Mouse (Mus musculus) liver, embryonic 15.5 days (tissue): ENCODE measurements around the gene Iqcf5. TPM values are rescaled to one million over a fixed set of nuclear protein-coding genes. Genes with fewer than 3 reads are reported as not detected.
"Not testable (repeated sequence)": the region's sequence is repeated elsewhere in the genome, so short reads cannot be mapped to it uniquely, and the experiment has no call there.

Source experiments
- ATAC-seq: fragments of 200-750 bp; cut with Nextera tagmentation; 2 replicates; pipeline ENCODE4 v1.8.0; 2017; ENCODE audit warnings: moderate number of reproducible peaks, mild to moderate bottlenecking, moderate library complexity; ENCODE audit not compliant: insufficient read depth
- H3K27ac ChIP-seq: fragments of 300-500 bp; sonication (generic); replicated peaks from 2 replicates; pipeline ENCODE4 v1.5.1; 2015; ENCODE audit warnings: mild to moderate bottlenecking, inconsistent platforms
- H3K27me3 ChIP-seq: fragments of 300-500 bp; sonication (generic); 2 replicates; pipeline ENCODE4 v1.6.1; 2015; ENCODE audit warnings: mild to moderate bottlenecking, inconsistent platforms
- H3K36me3 ChIP-seq: fragments of 300-500 bp; sonication (generic); replicated peaks from 2 replicates; pipeline ENCODE4 v1.6.1; 2015; ENCODE audit warnings: moderate library complexity, mild to moderate bottlenecking, inconsistent platforms
- H3K4me1 ChIP-seq: fragments of 300-500 bp; sonication (generic); replicated peaks from 2 replicates; pipeline ENCODE4 v1.6.1; 2015; ENCODE audit warnings: inconsistent platforms
- H3K4me2 ChIP-seq: fragments of 300-500 bp; sonication (generic); 2 replicates; pipeline ENCODE4 v1.6.1; 2015; ENCODE audit warnings: moderate library complexity, mild to moderate bottlenecking, inconsistent platforms
- H3K4me3 ChIP-seq: fragments of 300-500 bp; sonication (generic); replicated peaks from 2 replicates; pipeline ENCODE4 v1.5.1; 2015; ENCODE audit warnings: mild to moderate bottlenecking, inconsistent platforms
- H3K9ac ChIP-seq: fragments of 300-500 bp; sonication (generic); 2 replicates; pipeline ENCODE4 v1.6.1; 2015; ENCODE audit warnings: moderate library complexity, mild to moderate bottlenecking, inconsistent platforms
- H3K9me3 ChIP-seq: fragments of 300-500 bp; sonication (generic); replicated peaks from 2 replicates; pipeline ENCODE4 v1.6.1; 2016; ENCODE audit warnings: inconsistent platforms
- WGBS: fragments of 180-500 bp; shearing (Covaris S2); methylation state at CpG from one replicate; pipeline ENCODE4 v1.1.7; 2015; ENCODE audit warnings: mixed read lengths; ENCODE audit not compliant: insufficient replicate concordance; 5-methylcytosine and 5-hydroxymethylcytosine counted together
- polyA plus RNA-seq: library from polyadenylated mRNA; unstranded; fragments of >200 nt; fragmentation: Nextera tagmentation; extraction: Ambion mirVana; gene quantifications from 2 replicates; pipeline ENCODE4 v1.2.1, GENCODE M21; 2015

Iqcf5 gene
- polyA plus RNA-seq, 1 experiment from 2014 or later: not detected

- H3K9me3 ChIP-seq: no peaks in the 10 kb centered on the region
- H3K27ac ChIP-seq: no peak overlapping the region
- peaks cover 7% of the 10 kb centered on the region for H3K4me1 ChIP-seq
- 72% methylated on average over 17 of the region's 17 CpGs for WGBS
- H3K4me3 ChIP-seq: no peak overlapping the region
- H3K27me3 ChIP-seq: no peaks in the 10 kb centered on the region
- no peak overlapping the region for H3K9ac ChIP-seq
- no peak overlapping the region for H3K4me2 ChIP-seq
- H3K36me3 ChIP-seq: peaks cover 51% of the 10 kb centered on the region
- ATAC-seq: no peak
Measured at GRCm38 (mm10) chr9:106482578-106483115, 31.7 kb upstream of the Iqcf5 start.

GRCm38 (mm10) chr9:106483136-106483535 lies 31.2 kb upstream of the Iqcf5 start:
- ATAC-seq: no peak
- no peaks in the 10 kb centered on the region for H3K27me3 ChIP-seq
- peaks cover 2% of the 10 kb centered on the region for H3K4me1 ChIP-seq
- no peak overlapping the region for H3K9ac ChIP-seq
- peaks cover 51% of the 10 kb centered on the region for H3K36me3 ChIP-seq
- WGBS: 81% methylated on average over 10 of the region's 10 CpGs
- H3K4me2 ChIP-seq: no peak overlapping the region
- no peaks in the 10 kb centered on the region for H3K9me3 ChIP-seq
- H3K27ac ChIP-seq: no peak overlapping the region
- H3K4me3 ChIP-seq: no peak overlapping the region

- H3K4me2 ChIP-seq: no peak overlapping the region
- 79% methylated on average over 17 of the region's 17 CpGs for WGBS
- ATAC-seq: no peak
Measured at GRCm38 (mm10) chr9:106483606-106484005, 30.8 kb upstream of the Iqcf5 start.

GRCm38 (mm10) chr9:106485076-106485475 lies 29.3 kb upstream of the Iqcf5 start:
- WGBS: 80% methylated on average over 10 of the region's 10 CpGs
- Histone ChIP-seq H3K4me3 (no peak overlapping the region), H3K27ac (no peak overlapping the region), H3K4me1 (no peaks in the 10 kb centered on the region), H3K36me3 (peaks cover 51% of the 10 kb centered on the region), H3K27me3 (no peaks in the 10 kb centered on the region), H3K9ac (no peak overlapping the region), H3K4me2 (no peak overlapping the region), H3K9me3 (no peaks in the 10 kb centered on the region)
- no peak for ATAC-seq

More at GRCm38 (mm10) chr9:106483606-106484005, 30.8 kb upstream of the Iqcf5 start:
- Histone ChIP-seq H3K4me3 (no peak overlapping the region), H3K27me3 (no peaks in the 10 kb centered on the region), H3K27ac (no peak overlapping the region), H3K36me3 (peaks cover 51% of the 10 kb centered on the region), H3K4me1 (no peaks in the 10 kb centered on the region), H3K9ac (no peak overlapping the region), H3K9me3 (no peaks in the 10 kb centered on the region)

- H3K27me3 ChIP-seq, H3K4me3 ChIP-seq, H3K4me1 ChIP-seq, H3K9me3 ChIP-seq, ATAC-seq, H3K9ac ChIP-seq, H3K27ac ChIP-seq, H3K4me2 ChIP-seq: not testable (repeated sequence)
- 60% methylated on average over 6 of the region's 6 CpGs for WGBS
- H3K36me3 ChIP-seq: peaks cover 30% of the 10 kb centered on the region
Measured at GRCm38 (mm10) chr9:106487602-106488001, 26.8 kb upstream of the Iqcf5 start.

GRCm38 (mm10) chr9:106499667-106500066 lies 14.7 kb upstream of the Iqcf5 start, which contains the start of gene Iqcf1:
Gene Iqcf1, plus strand, starts transcription at chr9:106499967.
- H3K9me3 ChIP-seq: no peaks in the 10 kb centered on the region
- H3K27ac ChIP-seq: no peak within 1 kb of the TSS
- no peak within 1 kb of the TSS for H3K4me3 ChIP-seq
- H3K36me3 ChIP-seq: no peaks in the 10 kb centered on the region
- H3K4me2 ChIP-seq: no peak within 1 kb of the TSS
- H3K27me3 ChIP-seq: no peaks in the 10 kb centered on the region
- no peaks in the 10 kb centered on the region for H3K4me1 ChIP-seq
- 81% methylated on average over 6 of the region's 6 CpGs for WGBS
- ATAC-seq: no peak
- H3K9ac ChIP-seq: no peak within 1 kb of the TSS

GRCm38 (mm10) chr9:106501846-106502245 lies 12.5 kb upstream of the Iqcf5 start:
- no peak for ATAC-seq
- Histone ChIP-seq H3K4me2 (no peak overlapping the region), H3K9ac (no peak overlapping the region), H3K4me1 (no peaks in the 10 kb centered on the region), H3K9me3 (no peaks in the 10 kb centered on the region), H3K4me3 (no peak overlapping the region), H3K27ac (no peak overlapping the region), H3K27me3 (no peaks in the 10 kb centered on the region), H3K36me3 (no peaks in the 10 kb centered on the region)
- WGBS: 75% methylated on average over 22 of the region's 22 CpGs

GRCm38 (mm10) chr9:106504246-106504645 lies 10.1 kb upstream of the Iqcf5 start:
- WGBS: 66% methylated on average over 6 of the region's 6 CpGs
- no peaks in the 10 kb centered on the region for H3K36me3 ChIP-seq
- H3K27me3 ChIP-seq: no peaks in the 10 kb centered on the region

GRCm38 (mm10) chr9:106509356-106509755 lies 5.0 kb upstream of the Iqcf5 start:
- H3K9me3 ChIP-seq: no peaks in the 10 kb centered on the region
- H3K27ac ChIP-seq: no peak overlapping the region
- 70% methylated on average over 10 of the region's 10 CpGs for WGBS
- H3K27me3 ChIP-seq: no peaks in the 10 kb centered on the region
- no peak overlapping the region for H3K4me3 ChIP-seq
- H3K36me3 ChIP-seq: no peaks in the 10 kb centered on the region
- no peak for ATAC-seq
- H3K9ac ChIP-seq: no peak overlapping the region
- H3K4me1 ChIP-seq: no peaks in the 10 kb centered on the region
- H3K4me2 ChIP-seq: no peak overlapping the region

More at GRCm38 (mm10) chr9:106504246-106504645, 10.1 kb upstream of the Iqcf5 start:
- Histone ChIP-seq H3K9ac (no peak overlapping the region), H3K4me1 (no peaks in the 10 kb centered on the region), H3K27ac (no peak overlapping the region), H3K4me2 (no peak overlapping the region), H3K9me3 (no peaks in the 10 kb centered on the region), H3K4me3 (no peak overlapping the region)
- no peak for ATAC-seq

- 40% methylated on average over 13 of the region's 13 CpGs for WGBS
- no peaks in the 10 kb centered on the region for H3K27me3 ChIP-seq
- H3K9ac ChIP-seq: no peak overlapping the region
- H3K9me3 ChIP-seq: no peaks in the 10 kb centered on the region
- no peak overlapping the region for H3K4me3 ChIP-seq
- H3K36me3 ChIP-seq: no peaks in the 10 kb centered on the region
- no peaks in the 10 kb centered on the region for H3K4me1 ChIP-seq
- H3K27ac ChIP-seq: no peak overlapping the region
- no peak for ATAC-seq
- H3K4me2 ChIP-seq: no peak overlapping the region
Measured at GRCm38 (mm10) chr9:106512729-106513450, 1.5 kb upstream of the Iqcf5 start.

- Histone ChIP-seq H3K9me3 (no peaks in the 10 kb centered on the region), H3K36me3 (no peaks in the 10 kb centered on the region), H3K4me2 (no peak overlapping the region), H3K27ac (no peak overlapping the region), H3K9ac (no peak overlapping the region), H3K27me3 (no peaks in the 10 kb centered on the region), H3K4me3 (no peak overlapping the region), H3K4me1 (no peaks in the 10 kb centered on the region)
- ATAC-seq: no peak
- WGBS: 66% methylated on average over 6 of the region's 6 CpGs
Measured at GRCm38 (mm10) chr9:106513566-106513965, 807 bp upstream of the Iqcf5 start.
